Comparison of ENCODE assay signal across 8 mouse cellular contexts in genomic region chr5:77406371-77406871, GRCm38 (mm10). TPM values are rescaled to one million over a fixed set of nuclear protein-coding genes. Genes with fewer than 3 reads are reported as not detected.
A peak's percentile ranks its signal among the peaks of the same experiment; 100 is the strongest.
DNase-seq lines count a peak whose midpoint lies in the region; ATAC-seq and TF ChIP-seq lines count a peak whose summit lies in the region.

No protein-coding gene starts in this region.

- H3K9ac ChIP-seq in midbrain, embryonic 15.5 days = no peak overlapping the region
- no peak overlapping the region for H3K9ac ChIP-seq in midbrain, embryonic 14.5 days (replicated peaks; ENCODE audit: low read length)

- H3K27me3 ChIP-seq in midbrain, embryonic 15.5 days (replicated peaks) = peaks cover 10% of the 10 kb centered on the region
- peaks cover 18% of the 10 kb centered on the region; the same call in 1 of the 2 replicates for H3K27me3 ChIP-seq in midbrain, embryonic 14.5 days (ENCODE audit: control insufficient read depth, insufficient read depth, low read length)
- no peaks in the 10 kb centered on the region for H3K27me3 ChIP-seq in kidney, adult 2 months (replicated peaks; ENCODE audit: control insufficient read depth, insufficient read depth, low read length)
- no peaks in the 10 kb centered on the region for H3K27me3 ChIP-seq in myocyte (ENCODE audit: control insufficient read depth, insufficient read depth, insufficient read length)

- TF ChIP-seq POLR2A in kidney, adult 2 months (IDR thresholded peaks at IDR 0.05; ENCODE audit: low read depth, low read length) = no peak
- TF ChIP-seq POLR2A in myocyte (IDR thresholded peaks at IDR 0.05; ENCODE audit: insufficient read length, low read depth) = no peak

- intact Hi-C loops in gastrocnemius, postnatal 14 days (cut with DNase I; ENCODE audit: low total_unique reads) = loop anchor here (5.0 kb wide), 1 partner anchor 49 kb away; no protein-coding TSS in a partner anchor

- no peak for DNase-seq in midbrain, embryonic 14.5 days
- peak; percentile 67 for DNase-seq in gastrocnemius, postnatal 14 days
- DNase-seq in kidney, adult 2 months = peak; percentile 92
- DNase-seq in layer of hippocampus, adult 9-10 months (ENCODE audit: low spot score) = no peak
- no peak for DNase-seq in spleen, postnatal 10 days (ENCODE audit: low spot score in 2 of 2)

- no peaks in the 10 kb centered on the region for H3K36me3 ChIP-seq in midbrain, embryonic 15.5 days (replicated peaks)
- no peaks in the 10 kb centered on the region for H3K36me3 ChIP-seq in midbrain, embryonic 14.5 days (ENCODE audit: control insufficient read depth, insufficient read depth, low read length)
- H3K36me3 ChIP-seq in kidney, adult 2 months (ENCODE audit: control insufficient read depth, insufficient read depth, low read length) = no peaks in the 10 kb centered on the region
- H3K36me3 ChIP-seq in myocyte (ENCODE audit: control insufficient read depth, insufficient read depth) = no peaks in the 10 kb centered on the region

- H3K79me2 ChIP-seq in myocyte (ENCODE audit: control insufficient read depth, insufficient read depth) = peaks cover 34% of the 10 kb centered on the region

- H3K27ac ChIP-seq in midbrain, embryonic 15.5 days = no peak overlapping the region
- H3K27ac ChIP-seq in midbrain, embryonic 14.5 days (replicated peaks; ENCODE audit: low read depth, low read length) = no peak overlapping the region
- H3K27ac ChIP-seq in kidney, adult 2 months (ENCODE audit: insufficient read depth, low read depth, low read length) = peak overlapping the region; percentile 93

- no peak overlapping the region for H3ac ChIP-seq in myocyte (ENCODE audit: control insufficient read depth, insufficient read length)

- no peak for TF ChIP-seq CTCF in kidney, adult 2 months (conservative IDR thresholded peaks at IDR 0.05; ENCODE audit: insufficient read depth, insufficient read length, low read depth, low read length)

- WGBS in midbrain, embryonic 15.5 days = 58% methylated on average over 5 of the region's 5 CpGs
- WGBS in midbrain, embryonic 14.5 days = 60% methylated on average over 5 of the region's 5 CpGs
- 30% methylated on average over 5 of the region's 5 CpGs for WGBS in kidney, adult 2 months

- no peak overlapping the region for H3K4me3 ChIP-seq in midbrain, embryonic 15.5 days
- no peak overlapping the region for H3K4me3 ChIP-seq in midbrain, embryonic 14.5 days (replicated peaks; ENCODE audit: low read depth, low read length)
- peak overlapping the region; percentile 78 for H3K4me3 ChIP-seq in kidney, adult 2 months (ENCODE audit: insufficient read depth, low read depth, low read length)
- peak overlapping the region; percentile 25 for H3K4me3 ChIP-seq in myocyte

- ATAC-seq in midbrain, embryonic 15.5 days (replicated peaks) = no peak
- ATAC-seq in midbrain, embryonic 14.5 days (ENCODE audit: low FRiP score, low TSS enrichment) = no peak
- no peak for ATAC-seq in monocyte, adult 5-6 weeks (replicated peaks; ENCODE audit: insufficient number of reproducible peaks, low FRiP score, low TSS enrichment, poor library complexity, severe bottlenecking)

- no peaks in the 10 kb centered on the region for H3K9me3 ChIP-seq in midbrain, embryonic 15.5 days
- no peaks in the 10 kb centered on the region for H3K9me3 ChIP-seq in midbrain, embryonic 14.5 days (ENCODE audit: control insufficient read depth, low read length)

- no peaks in the 10 kb centered on the region for H3K4me1 ChIP-seq in midbrain, embryonic 15.5 days
- H3K4me1 ChIP-seq in midbrain, embryonic 14.5 days (ENCODE audit: control insufficient read depth, insufficient read depth, low read length) = peaks cover 4% of the 10 kb centered on the region
- H3K4me1 ChIP-seq in kidney, adult 2 months (ENCODE audit: control insufficient read depth, insufficient read depth, low read length) = peaks cover 24% of the 10 kb centered on the region

- 0 out of 2 replicates have a peak overlapping the region, but pooled peaks have one; percentile 96 for H3K4me2 ChIP-seq in midbrain, embryonic 15.5 days
- H3K4me2 ChIP-seq in midbrain, embryonic 14.5 days (ENCODE audit: low read length) = no peak overlapping the region
- H3K4me2 ChIP-seq in myocyte (ENCODE audit: low read depth) = peak overlapping the region; percentile 93

TF ChIP-seq in myocyte, 11 proteins besides CTCF, POLR2A, EP300 and RAD21:
- TF ChIP-seq MYOD1 (IDR thresholded peaks at IDR 0.05; ENCODE audit: control insufficient read depth in 1 of 3, insufficient read length in 2 of 3, low read depth in 2 of 3) (peak in 2 of 3 experiments; percentile 72 to 80), SRF (IDR thresholded peaks at IDR 0.05; ENCODE audit: control insufficient read depth, insufficient read length, low read depth) (no peak), POLR2AphosphoS2 (IDR thresholded peaks at IDR 0.05; ENCODE audit: insufficient read length, low read depth) (no peak), CEBPB (IDR thresholded peaks at IDR 0.05; ENCODE audit: insufficient read depth, poor library complexity, severe bottlenecking) (no peak), MYOG (IDR thresholded peaks at IDR 0.05; ENCODE audit: control insufficient read depth in 1 of 3, insufficient read depth in 1 of 3, insufficient read length in 2 of 3, low read depth in 2 of 3) (peak in 2 of 3 experiments; percentile 69 to 78)

RNA-seq across cellular contexts. Expression of gene Igfbp7, which starts 1.4 kb away (rescaled TPM):
- 57.9 and 63.4 TPM in 2 replicates for polyA plus RNA-seq in midbrain, embryonic 15.5 days (2015; fragmentation: Nextera tagmentation; extraction: Ambion mirVana)
- polyA plus RNA-seq in midbrain, embryonic 14.5 days (2014; fragmentation: Nextera tagmentation; extraction: Ambion mirVana) = 56.3 and 60.7 TPM in 2 replicates
- 100 to 1,000 TPM; 319 to 321 TPM for total RNA-seq in gastrocnemius, postnatal 14 days (2021)
- polyA plus RNA-seq in kidney, adult 2 months (2012; rRNA removed) = 4,855 and 6,899 TPM in 2 replicates
- polyA plus RNA-seq in myocyte (2012; fragmentation: generic; extraction: Trizol) = 201 TPM
- total RNA-seq in monocyte, adult 5-6 weeks (2017) = 2.7 to 6.7 TPM (median 5.0 TPM) in 3 replicates

Comparison
In these comparisons a context has a peak if more than half of its experiments do, and no peak if none do; other contexts are left out.
1. H3K4me3 ChIP-seq: peak in kidney, adult 2 months (single experiment) and myocyte (single experiment); none in midbrain, embryonic 15.5 days (single experiment) and midbrain, embryonic 14.5 days (single experiment).
2. DNase-seq: peak in gastrocnemius, postnatal 14 days (single experiment) and kidney, adult 2 months (single experiment); none in midbrain, embryonic 14.5 days (single experiment), layer of hippocampus, adult 9-10 months (single experiment) and spleen, postnatal 10 days (0 of 2).
3. RNA of gene Igfbp7, which starts 1.4 kb away (polyA plus RNA-seq): 4,855 to 6,899 TPM in kidney, adult 2 months; 201 TPM in myocyte (single experiment), 57.9 to 63.4 TPM in midbrain, embryonic 15.5 days and 56.3 to 60.7 TPM in midbrain, embryonic 14.5 days; every median in the first group is over 10 times any median in the second.